Mouse (Mus musculus): ENCODE data around the gene Anxa6. TPM values are rescaled to one million over a fixed set of nuclear protein-coding genes. Genes with fewer than 3 reads are reported as not detected.

Gene Anxa6
- total and polyA plus RNA-seq, 3 experiments, result 115 to 168 (median 162) TPM

DNA sequence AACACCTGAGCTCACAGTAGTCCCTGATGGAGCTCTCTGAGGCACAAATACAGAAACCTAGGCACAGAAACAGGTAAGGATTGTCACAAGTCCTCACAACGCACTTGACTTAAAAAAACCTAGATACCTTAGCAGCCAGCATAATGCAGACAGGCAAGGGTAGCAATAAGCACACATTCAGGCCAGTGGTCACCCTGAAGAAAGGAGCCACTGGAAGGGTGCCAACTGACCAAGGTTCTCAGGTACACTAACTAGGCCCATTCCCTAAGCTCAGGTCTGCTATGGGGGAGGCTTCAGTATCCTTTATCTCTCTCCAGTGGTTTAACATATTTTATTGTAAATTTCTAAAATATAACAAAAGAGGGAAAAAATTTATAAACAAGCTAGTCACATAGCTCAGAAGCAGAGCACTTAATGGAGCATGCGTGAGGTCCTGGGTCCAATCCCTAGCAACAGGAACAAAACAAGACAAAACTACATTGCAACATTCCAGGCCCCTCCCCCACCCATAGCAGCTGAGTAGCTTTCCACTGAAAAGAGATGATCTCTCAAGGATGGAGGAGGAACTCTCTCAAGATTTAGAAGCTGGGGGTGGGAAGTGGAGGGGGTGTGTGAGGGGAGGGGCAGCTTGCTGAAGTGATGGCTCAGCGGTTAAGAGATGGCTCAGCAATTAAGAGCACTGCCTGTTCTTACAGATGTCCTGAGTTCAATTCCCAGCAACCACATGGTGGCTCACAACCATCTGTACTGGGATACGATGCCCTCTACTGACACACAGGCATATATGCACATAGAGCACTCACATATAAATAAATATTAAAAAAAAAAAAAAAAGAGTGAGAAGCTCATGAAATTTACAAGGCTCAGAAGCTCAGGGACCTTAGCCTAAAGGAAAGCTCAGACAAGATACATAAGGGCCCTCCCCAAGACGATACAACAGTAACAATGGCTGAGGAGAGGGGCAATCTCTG is 20.4 kb downstream of the Anxa6 start:
- in situ Hi-C loops (cut with MboI; ENCODE audit: low pct_ligation_motif_present, low pct_unique_long_range_greater_than_20kb, low sequenced_read_pairs) (no loop called here), dilution Hi-C loops (cut with MboI; ENCODE audit: extremely low pct_ligation_motif_present, extremely low pct_unique_long_range_greater_than_20kb, low sequenced_read_pairs) (no loop called here)
- Histone ChIP-seq H3K4me3 (replicated peaks in 1 of 3; ENCODE audit: low read depth in 2 of 3, low read length in 2 of 3, poor library complexity in 1 of 3) (no peak overlapping the region), H3K4me1 (ENCODE audit: control insufficient read depth in 1 of 2, insufficient read depth in 2 of 2) (peaks cover 9 to 50% of the 10 kb centered on the region in 2 experiments), H3K36me3 (replicated peaks in 1 of 2; ENCODE audit: control insufficient read depth in 1 of 2, insufficient read depth in 1 of 2, low read length in 1 of 2) (peaks cover 61 to 94% of the 10 kb centered on the region in 2 experiments), H3K9me3 (replicated peaks; ENCODE audit: low read length) (no peaks in the 10 kb centered on the region), H3K27me3 (replicated peaks) (no peaks in the 10 kb centered on the region), H3K27ac (ENCODE audit: insufficient read depth, low read depth) (no peak overlapping the region), H3K4me2 (ENCODE audit: insufficient read depth, low read depth, poor library complexity, severe bottlenecking) (no peak overlapping the region), H3K79me2 (replicated peaks; ENCODE audit: control insufficient read depth, extremely low read depth, insufficient read depth, poor library complexity, severe bottlenecking) (no peaks in the 10 kb centered on the region), H3K9ac (ENCODE audit: insufficient read depth, low read depth) (no peak overlapping the region)
- TF ChIP-seq SMC3 (IDR thresholded peaks at IDR 0.05; ENCODE audit: low read depth, low read length) (peak; percentile 43), MYC (IDR thresholded peaks at IDR 0.05; ENCODE audit: low read depth, low read length) (0 out of 2 replicates have a peak, but pooled peaks have one; percentile 25), RAD21 (IDR thresholded peaks at IDR 0.05; ENCODE audit: low read depth, low read length) (peak; percentile 13), JUN (IDR thresholded peaks at IDR 0.05; ENCODE audit: insufficient read depth, low read depth, low read length) (no peak), TCF12 (IDR thresholded peaks at IDR 0.05; ENCODE audit: low read depth, low read length) (no peak), CTCF (conservative IDR thresholded peaks at IDR 0.05 in 1 of 2, IDR thresholded peaks at IDR 0.05 in 1 of 2; ENCODE audit: low read depth in 2 of 2, low read length in 2 of 2) (peak; percentile 10 to 63; a peak in 2 of 4 replicates)
- DNase-seq (ENCODE audit: extremely low read depth), result no peak

DNA sequence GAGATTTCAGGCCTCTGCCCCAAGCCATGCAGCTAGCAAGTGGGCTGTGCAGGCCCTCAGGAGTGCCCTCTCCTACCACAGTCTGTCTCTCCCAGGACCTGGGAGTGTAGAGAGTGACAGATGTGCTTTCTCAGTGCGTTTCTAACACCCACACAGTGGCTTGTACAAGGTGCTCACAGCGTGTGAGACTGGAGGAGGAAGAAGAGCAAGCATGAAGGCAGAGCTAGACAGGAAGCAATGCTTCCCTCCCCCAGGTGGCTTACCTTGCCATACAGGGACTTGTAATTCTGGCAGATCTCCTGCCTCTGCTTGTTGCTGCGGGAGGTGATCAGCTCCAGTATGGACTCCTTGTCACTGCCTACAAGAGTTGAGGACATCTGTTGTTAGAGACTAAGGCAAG is 21.8 kb downstream of the Anxa6 start:
- Histone ChIP-seq H3K4me2 (ENCODE audit: insufficient read depth, low read depth, poor library complexity, severe bottlenecking) (no peak overlapping the region), H3K27me3 (replicated peaks) (no peaks in the 10 kb centered on the region), H3K9ac (ENCODE audit: insufficient read depth, low read depth) (no peak overlapping the region), H3K4me3 (replicated peaks in 1 of 3; ENCODE audit: low read depth in 2 of 3, low read length in 2 of 3, poor library complexity in 1 of 3) (no peak overlapping the region), H3K79me2 (replicated peaks; ENCODE audit: control insufficient read depth, extremely low read depth, insufficient read depth, poor library complexity, severe bottlenecking) (no peaks in the 10 kb centered on the region), H3K27ac (ENCODE audit: insufficient read depth, low read depth) (no peak overlapping the region), H3K9me3 (replicated peaks; ENCODE audit: low read length) (no peaks in the 10 kb centered on the region), H3K36me3 (replicated peaks in 1 of 2; ENCODE audit: control insufficient read depth in 1 of 2, insufficient read depth in 1 of 2, low read length in 1 of 2) (peaks cover 72 to 95% of the 10 kb centered on the region in 2 experiments), H3K4me1 (ENCODE audit: control insufficient read depth in 1 of 2, insufficient read depth in 2 of 2) (peaks cover 9 to 36% of the 10 kb centered on the region in 2 experiments)
- dilution Hi-C loops (cut with MboI; ENCODE audit: extremely low pct_ligation_motif_present, extremely low pct_unique_long_range_greater_than_20kb, low sequenced_read_pairs), result no loop called here
- TF ChIP-seq E2F4 (IDR thresholded peaks at IDR 0.05; ENCODE audit: insufficient replicate concordance, low read depth, low read length), result no peak
- no peak for TF ChIP-seq MAX (IDR thresholded peaks at IDR 0.05; ENCODE audit: low read length)
- TF ChIP-seq MAFK (IDR thresholded peaks at IDR 0.05; ENCODE audit: insufficient replicate concordance, low read length), result no peak
- TF ChIP-seq CTCF (conservative IDR thresholded peaks at IDR 0.05 in 1 of 2, IDR thresholded peaks at IDR 0.05 in 1 of 2; ENCODE audit: low read depth in 2 of 2, low read length in 2 of 2), result no peak
- no peak for TF ChIP-seq MEF2A (IDR thresholded peaks at IDR 0.05; ENCODE audit: borderline replicate concordance, low read depth, low read length)
- no peak for TF ChIP-seq BHLHE40 (IDR thresholded peaks at IDR 0.05; ENCODE audit: low read depth, low read length)
- no peak for TF ChIP-seq POLR2A (IDR thresholded peaks at IDR 0.05; ENCODE audit: low read depth, low read length)
- no peak for TF ChIP-seq POLR2AphosphoS2 (IDR thresholded peaks at IDR 0.05; ENCODE audit: low read depth, low read length)
- no peak for TF ChIP-seq IRF4 (IDR thresholded peaks at IDR 0.05; ENCODE audit: low read depth, low read length)
- in situ Hi-C loops (cut with MboI; ENCODE audit: low pct_ligation_motif_present, low pct_unique_long_range_greater_than_20kb, low sequenced_read_pairs), result no loop called here
- DNase-seq (ENCODE audit: extremely low read depth), result no peak

All from CH12.LX (cell line).